Mouse (Mus musculus): ENCODE measurements around the gene Selenoo.

Gene Selenoo

GRCm38 (mm10) chr15:89127364-89127940 is 38.6 kb downstream of the Selenoo start:
- no peak for DNase-seq (ENCODE audit: low spot score)

GRCm38 (mm10) chr15:89128382-89129350 is 39.8 kb downstream of the Selenoo start, which contains the start of gene Hdac10:
Gene Hdac10 (minus strand): TSS chr15:89128700.
- peak; percentile 87 for DNase-seq (ENCODE audit: low spot score)

- no peak for DNase-seq (ENCODE audit: low spot score)
These were observed 41.4 kb downstream of the Selenoo start for GRCm38 (mm10) chr15:89130245-89130644.

- DNase-seq (ENCODE audit: low spot score): peak; percentile 76
These were observed 42.4 kb downstream of the Selenoo start for GRCm38 (mm10) chr15:89131316-89131715.

GRCm38 (mm10) chr15:89136461-89137155 is 47.7 kb downstream of the Selenoo start:
- DNase-seq (ENCODE audit: low spot score): no peak

GRCm38 (mm10) chr15:89137378-89138045 is 48.6 kb downstream of the Selenoo start:
- DNase-seq (ENCODE audit: low spot score): no peak

- DNase-seq (ENCODE audit: low spot score): no peak
These were observed 49.1 kb downstream of the Selenoo start for GRCm38 (mm10) chr15:89138046-89138405.

- no peak for DNase-seq (ENCODE audit: low spot score)
These were observed 49.6 kb downstream of the Selenoo start for GRCm38 (mm10) chr15:89138531-89138930.

- DNase-seq (ENCODE audit: low spot score): peak; percentile 70
These were observed 51.3 kb downstream of the Selenoo start for GRCm38 (mm10) chr15:89140048-89140658.

- DNase-seq (ENCODE audit: low spot score): peak; percentile 76
These were observed 51.9 kb downstream of the Selenoo start, which contains the start of gene Mapk12 for GRCm38 (mm10) chr15:89140659-89141252. Gene Mapk12 (minus strand): TSS chr15:89140703.

- no peak for DNase-seq (ENCODE audit: low spot score)
These were observed 52.6 kb downstream of the Selenoo start for GRCm38 (mm10) chr15:89141443-89141842.

GRCm38 (mm10) chr15:89141905-89142304 is 53.0 kb downstream of the Selenoo start:
- DNase-seq (ENCODE audit: low spot score): no peak

GRCm38 (mm10) chr15:89143134-89143533 is 54.2 kb downstream of the Selenoo start:
- no peak for DNase-seq (ENCODE audit: low spot score)

GRCm38 (mm10) chr15:89144965-89145364 is 56.1 kb downstream of the Selenoo start:
- no peak for DNase-seq (ENCODE audit: low spot score)

- no peak for DNase-seq (ENCODE audit: low spot score)
These were observed 57.0 kb downstream of the Selenoo start for GRCm38 (mm10) chr15:89145813-89146350.

GRCm38 (mm10) chr15:89146537-89146936 is 57.7 kb downstream of the Selenoo start:
- peak; percentile 52 for DNase-seq (ENCODE audit: low spot score)

GRCm38 (mm10) chr15:89147024-89147423 is 58.1 kb downstream of the Selenoo start:
- DNase-seq (ENCODE audit: low spot score): peak; percentile 54

- no peak for DNase-seq (ENCODE audit: low spot score)
These were observed 58.6 kb downstream of the Selenoo start for GRCm38 (mm10) chr15:89147456-89147855.

- DNase-seq (ENCODE audit: low spot score): no peak
These were observed 59.0 kb downstream of the Selenoo start for GRCm38 (mm10) chr15:89147895-89148294.

GRCm38 (mm10) chr15:89148496-89149270 is 59.8 kb downstream of the Selenoo start:
- DNase-seq (ENCODE audit: low spot score): no peak

Data from lung, postnatal 25 days (tissue).